Mouse (Mus musculus) layer of hippocampus, postnatal 25 days (tissue): Measurements from ENCODE around the gene Akt1. TPM values are rescaled to one million over a fixed set of nuclear protein-coding genes. Genes with fewer than 3 reads are reported as not detected.

ENCODE experiments used
- DNase-seq, 2 experiments: peaks; one replicate each; pipeline ENCODE4 v3.0.0; 2022; ENCODE audit warnings: mixed read lengths in 2 of 2, low spot score in 1 of 2; ENCODE audit errors: extremely low spot score in 1 of 2
- total RNA-seq, 2 experiments: library from RNA; stranded (reverse); gene quantifications; 2 replicates each; pipeline ENCODE4 v1.2.3; 2021

Gene Akt1
- total RNA-seq, 2 experiments from 2014 or later = 147 to 158 TPM

DNA sequence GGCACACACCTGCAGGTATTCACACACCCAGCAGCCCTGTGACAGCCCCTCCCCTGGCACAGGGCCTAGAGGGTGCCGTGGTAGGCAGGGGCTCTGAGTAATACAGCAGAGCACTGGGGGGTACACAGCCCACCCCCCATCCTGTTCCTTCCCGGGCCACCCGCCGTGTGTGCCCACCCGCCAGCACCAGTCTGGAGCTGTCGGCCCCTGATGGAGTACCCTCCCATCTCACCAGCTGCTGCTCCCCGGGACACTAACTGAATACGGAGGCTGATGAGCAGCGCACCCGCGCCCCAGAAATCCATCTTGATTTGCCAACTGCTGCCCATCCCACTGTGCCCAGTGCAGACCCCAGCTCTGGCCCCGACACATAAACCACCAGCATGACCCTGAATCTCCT, 11.0 kb downstream of the Akt1 start:
- DNase-seq = no peak

DNA sequence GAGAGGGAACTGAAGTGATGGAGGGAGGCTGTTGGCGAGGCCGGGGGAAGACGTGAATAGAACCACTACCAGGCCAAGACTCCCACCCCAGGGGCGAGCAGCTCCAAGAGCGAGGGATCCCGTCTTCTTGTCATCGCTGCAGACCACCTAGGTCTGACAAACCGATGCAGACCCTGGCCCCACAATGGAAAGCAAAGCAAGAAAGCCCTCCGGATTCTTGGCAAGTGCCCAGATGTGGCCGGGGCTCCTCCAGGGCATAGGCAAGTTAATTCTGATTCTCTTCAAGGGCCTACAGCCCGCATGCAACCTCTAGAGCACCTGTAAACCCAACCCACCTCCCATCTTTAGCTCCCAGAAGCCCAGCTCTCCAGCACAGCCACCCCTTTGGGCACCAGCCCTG, 11.4 kb downstream of the Akt1 start:
- DNase-seq = no peak

DNA sequence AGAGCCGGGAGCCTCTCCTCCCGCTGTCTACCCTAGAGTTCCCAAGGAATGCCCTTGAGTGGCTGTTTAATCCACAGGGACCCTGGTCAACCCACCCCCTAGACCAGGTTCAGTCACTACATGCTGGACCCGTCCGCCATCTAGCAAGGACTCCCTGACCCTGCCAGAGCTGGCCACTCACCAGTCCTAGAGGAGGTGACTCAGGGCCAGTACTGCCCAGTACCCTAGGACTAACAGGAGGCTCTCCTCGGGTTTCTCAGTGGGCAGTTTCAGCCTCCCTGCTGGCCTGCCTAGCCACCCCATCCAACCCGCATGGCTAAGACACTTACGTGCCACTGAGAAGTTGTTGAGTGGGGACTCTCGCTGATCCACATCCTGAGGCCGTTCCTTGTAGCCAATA, 12.8 kb downstream of the Akt1 start:
- DNase-seq = no peak

DNA sequence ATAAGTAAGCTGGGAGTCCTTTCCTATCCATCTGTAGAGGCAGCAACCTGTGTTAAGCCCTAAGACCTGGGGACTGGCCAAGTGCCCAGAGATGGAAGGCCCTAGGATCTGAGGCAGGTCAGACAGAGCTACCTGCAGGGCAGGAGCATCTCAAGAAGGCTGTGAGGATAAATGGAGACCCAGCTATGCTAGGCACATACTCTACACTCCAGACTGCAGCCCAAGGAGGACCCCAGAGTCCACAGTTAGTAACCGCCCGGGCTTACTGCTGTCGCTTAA, 13.4 kb downstream of the Akt1 start:
- no peak for DNase-seq

DNA sequence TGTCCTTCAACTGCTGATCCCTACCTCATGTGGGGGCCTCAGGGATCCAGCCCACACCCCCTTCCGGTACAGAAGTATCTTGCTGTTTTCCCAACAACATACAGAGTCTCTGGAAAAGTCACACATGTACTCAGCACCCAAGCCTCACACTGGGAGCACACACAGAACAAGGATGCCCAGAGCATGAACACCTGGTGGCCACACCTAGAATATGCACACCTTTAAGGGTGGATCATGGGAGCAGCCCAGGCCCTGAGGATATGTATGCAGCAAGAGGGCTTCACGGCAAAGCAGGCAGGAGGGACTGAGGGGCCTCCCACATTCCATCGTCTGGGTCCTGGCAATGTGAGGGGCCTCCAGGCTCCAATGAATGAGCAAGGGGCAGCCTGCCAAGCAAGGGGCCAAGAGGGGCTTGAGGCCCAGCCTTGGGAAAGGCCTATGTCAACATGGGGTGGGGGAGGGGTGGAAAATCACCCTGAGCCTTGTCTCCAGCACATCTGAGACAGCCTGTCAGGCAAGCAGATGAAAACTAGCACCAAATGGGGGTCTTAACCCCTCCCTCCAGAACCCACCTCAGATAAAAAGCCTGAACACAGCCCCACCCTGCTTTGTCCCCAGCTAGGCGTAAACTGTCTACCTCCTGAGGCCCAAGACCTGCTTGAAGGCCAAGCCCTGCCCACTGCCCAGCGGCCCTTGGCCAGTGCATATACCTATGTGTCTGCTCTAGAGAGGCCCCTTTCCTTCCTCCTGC, 13.9 kb downstream of the Akt1 start:
- DNase-seq = no peak

DNA sequence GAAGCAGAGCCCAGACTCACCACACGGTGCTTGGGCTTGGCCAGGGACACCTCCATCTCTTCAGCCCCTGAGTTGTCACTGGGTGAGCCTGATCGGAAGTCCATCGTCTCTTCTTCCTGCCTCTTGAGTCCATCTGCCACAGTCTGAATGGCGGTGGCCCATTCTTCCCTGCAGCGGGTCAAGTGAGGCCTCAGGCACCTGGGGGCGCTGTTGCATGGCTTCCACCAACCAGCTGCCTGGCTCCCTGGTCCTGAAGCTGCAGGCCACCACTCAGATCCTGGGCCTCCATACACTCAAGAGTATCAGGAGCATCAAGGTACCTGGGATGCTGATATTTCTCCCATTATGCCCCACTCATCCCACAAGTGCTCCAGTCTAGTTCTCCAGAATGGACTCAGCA, 15.6 kb downstream of the Akt1 start:
- peak; percentile 58 to 80 for DNase-seq

DNA sequence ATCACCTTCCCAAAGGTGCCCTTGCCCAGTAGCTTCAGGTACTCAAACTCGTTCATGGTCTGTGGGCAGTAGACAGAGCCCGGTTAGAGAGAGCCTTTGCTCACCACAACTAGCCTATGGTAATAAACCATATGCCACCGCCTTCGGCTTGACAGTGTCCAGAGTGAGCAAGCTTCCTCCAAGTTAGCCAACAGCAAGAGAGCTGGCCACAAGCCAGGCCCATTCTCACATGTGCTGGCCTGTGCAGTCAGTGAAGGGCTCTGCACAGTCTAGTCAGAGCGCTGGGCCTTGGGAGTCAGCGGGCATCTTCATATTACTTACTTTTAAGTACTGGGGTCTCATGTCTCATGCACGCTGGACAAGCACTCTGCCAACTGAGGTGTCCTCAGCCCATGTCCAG, 16.1 kb downstream of the Akt1 start:
- DNase-seq = no peak

DNA sequence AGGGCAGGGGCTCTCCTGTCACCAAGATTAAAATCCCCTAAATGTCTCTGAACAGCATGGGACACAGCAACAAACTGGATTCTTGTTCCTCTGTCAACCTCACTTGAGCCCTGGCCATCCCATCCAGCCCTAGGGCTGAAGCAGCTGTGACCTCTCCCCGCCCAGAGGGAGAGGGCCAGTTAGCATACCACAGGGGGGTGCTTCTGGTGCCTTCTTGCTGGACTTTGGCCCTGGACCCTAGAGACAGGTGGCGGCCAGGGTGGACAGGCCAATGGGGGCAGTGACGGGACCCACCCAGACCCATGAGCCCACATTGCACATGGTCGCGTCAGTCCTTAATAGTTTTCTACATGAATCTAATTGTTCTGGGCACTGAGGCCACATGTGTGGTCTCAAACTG, 20.6 kb downstream of the Akt1 start:
- no peak for DNase-seq

DNA sequence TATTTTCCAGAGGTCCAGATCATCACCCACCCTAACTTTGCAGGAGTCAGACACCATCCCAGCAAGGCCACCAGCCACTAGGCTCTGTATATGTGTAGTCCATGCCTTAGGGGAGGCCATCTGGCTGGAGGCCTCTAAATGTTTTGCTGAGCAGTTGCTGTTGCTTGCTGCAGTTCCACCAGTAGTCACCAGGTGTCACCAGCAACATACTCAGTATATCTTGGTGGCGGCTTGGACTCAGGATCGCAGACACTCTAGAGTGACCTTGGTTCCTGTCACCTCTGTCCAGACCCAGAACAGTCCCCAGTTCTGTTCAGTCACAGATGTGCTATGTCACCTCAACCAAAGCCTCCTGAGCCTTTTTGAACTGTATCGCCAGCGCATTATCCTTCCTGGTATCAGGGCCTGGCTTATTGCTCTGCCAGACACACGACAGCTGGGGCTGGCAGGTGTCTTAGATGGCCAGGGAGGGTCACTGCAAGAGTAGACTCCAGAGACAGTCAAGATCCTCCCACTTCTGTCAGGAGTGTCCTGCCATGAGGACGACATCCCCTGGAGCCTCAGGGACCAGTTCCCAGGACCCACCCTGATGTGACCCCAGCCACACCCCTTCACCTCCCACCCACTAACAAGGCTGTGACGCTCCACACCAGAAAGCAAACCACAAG, 21.4 kb downstream of the Akt1 start:
- peak; percentile 67 to 92 for DNase-seq

DNA sequence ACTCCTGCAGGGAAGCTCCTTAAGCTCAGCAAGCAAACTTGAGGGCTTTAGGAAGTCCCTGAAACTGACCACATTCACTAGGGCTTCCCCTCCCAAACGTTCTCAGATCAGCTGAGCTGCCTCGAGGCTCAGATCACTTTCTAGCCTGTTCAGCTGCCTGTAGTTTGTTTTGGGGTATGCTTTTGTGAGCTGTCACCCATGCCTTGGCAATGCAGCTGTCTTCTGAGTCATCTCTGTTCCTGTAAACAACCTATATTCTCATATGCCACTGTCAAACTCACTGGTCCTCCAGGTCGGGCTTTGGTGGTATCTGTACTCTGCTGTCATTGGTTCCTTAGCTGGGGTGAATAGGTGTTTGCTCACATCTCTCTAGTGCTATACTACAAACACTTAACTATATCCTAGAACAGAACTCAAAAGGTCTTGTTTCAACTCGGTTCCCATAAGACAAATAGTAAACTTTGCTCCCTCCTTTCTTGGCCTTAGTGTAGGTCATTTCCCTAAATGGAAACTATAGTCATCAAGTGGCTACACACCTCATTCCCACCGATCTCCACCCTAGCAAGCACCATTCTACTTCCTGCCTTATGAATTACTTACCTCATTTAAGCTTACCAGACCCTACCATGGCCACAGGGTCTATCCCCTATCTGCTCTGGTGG, 22.8 kb downstream of the Akt1 start:
- no peak for DNase-seq

DNA sequence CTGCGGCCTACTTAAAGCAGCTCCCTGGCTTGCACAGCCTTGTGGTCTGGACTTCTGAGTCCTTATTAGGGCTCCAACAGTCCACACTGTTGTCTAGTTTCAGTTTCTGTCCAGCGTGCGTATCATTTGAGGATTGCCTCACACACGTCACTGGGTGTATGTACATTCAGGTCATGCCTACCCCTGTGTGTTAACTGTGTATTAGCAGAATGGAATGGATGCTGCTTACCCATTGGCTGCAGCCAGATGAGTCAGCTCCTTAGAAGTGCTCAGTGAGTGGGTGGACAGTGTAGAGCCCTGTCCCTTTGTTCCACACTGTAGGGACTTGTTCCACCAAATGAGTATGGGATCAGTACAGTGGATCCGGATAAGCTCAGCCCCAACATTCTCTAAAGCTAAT, 26.6 kb downstream of the Akt1 start:
- no peak for DNase-seq

DNA sequence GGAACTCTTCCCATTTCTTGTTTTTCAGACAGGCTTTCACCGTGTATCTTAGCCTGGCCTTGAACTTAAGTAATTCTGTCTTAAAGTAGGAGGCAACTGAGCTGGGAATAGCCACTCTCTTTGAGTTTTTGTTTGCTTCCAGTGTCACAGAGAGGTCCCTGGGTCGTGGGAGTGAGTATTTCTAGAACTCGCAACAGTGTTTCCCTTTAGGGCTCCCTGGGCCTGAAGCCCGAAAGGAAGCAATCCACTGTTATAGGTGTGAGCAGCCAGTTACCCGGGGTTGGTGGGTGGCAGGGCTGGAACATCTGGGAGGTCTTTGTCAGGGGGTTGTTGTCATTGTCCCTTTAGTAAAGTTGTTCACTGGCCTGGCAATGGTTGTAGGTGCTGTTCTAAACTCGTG, 28.5 kb downstream of the Akt1 start:
- DNase-seq = no peak

DNA sequence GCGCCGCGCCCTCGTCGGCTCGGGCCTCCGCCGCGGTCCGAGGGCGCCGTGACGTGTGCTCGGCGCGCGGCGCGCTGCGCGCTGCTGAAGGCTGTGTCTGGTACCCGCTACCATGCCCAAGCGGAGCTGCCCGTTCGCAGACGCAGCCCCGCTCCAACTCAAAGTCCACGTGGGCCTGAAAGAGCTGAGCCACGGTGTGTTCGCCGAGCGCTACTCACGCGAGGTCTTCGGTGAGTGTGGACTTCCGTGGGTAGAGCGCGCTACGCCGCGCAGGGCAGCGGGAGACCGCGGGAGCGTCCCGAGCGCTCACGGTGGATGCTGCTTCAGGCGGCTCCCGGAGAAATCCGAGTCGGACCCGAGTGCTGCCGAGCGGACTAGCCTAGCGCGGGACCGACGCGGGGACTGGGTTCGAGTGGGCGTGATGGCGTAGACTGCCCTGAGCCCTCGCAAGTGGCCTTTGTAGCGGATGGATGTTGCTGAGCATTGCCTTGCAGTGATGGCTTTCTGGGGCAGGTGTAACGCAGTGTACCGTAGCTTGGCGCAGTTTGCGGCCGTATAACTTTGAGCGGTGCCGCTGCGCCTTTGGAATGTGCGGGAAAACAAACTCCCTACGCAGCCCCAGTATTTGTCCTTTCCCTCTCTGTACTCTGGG, 29.7 kb downstream of the Akt1 start:
- peak; percentile 34 to 41 for DNase-seq

DNA sequence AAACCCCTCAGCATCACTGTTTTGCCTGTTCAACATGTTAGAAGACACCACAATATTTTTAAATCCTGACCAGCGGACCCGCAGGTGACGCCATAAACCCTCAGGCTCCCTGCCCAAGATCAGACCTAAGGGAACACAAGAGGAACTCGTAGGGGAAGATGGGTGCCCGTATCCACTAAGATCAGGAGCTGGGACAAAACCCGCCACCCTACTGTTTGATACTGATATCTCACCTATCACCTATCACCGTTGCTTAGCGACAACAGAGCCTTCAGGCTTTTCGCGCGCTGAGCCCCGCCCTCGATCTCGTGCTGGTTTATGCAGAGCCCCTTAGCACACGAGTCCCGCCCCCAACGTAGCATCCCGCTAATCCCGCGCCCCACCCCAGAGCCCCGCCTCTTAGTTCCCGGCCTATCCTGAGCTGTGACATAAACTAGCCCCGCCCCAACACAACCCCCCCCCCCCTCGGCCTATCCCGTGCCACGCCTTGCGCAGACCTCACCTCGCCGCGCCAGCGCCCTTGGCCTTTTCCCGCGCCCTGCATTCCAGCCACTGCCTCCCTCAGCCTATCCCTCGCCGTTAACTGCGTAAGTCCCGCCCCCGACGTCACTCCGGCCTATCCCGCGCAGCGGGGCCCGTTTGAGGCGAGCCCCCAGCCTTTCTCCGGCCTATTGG, 30.4 kb downstream of the Akt1 start, which contains the start of gene Siva1:
TSS of gene Siva1 (plus strand) at position 500 of the 675 bp plus-strand sequence.
- peak; percentile 87 to 95 for DNase-seq

DNA sequence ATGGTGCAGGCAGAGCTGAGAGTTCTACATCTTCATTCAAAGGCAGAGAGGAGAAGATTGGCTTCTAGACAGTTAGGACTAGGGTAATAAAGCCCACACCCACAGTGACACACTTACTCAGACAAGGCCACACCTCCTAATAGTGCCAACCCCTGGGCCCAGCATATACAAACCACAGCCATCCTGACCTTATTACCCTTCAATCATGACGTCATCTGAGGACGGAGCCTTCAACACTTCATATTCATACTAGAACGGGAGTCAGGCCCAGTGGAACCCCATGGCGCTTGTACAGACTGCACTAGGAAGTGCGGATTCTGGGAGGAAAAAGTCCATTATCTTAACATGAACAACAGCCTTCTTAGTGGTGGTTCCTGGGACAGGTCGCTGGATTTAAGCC, 31.6 kb downstream of the Akt1 start:
- DNase-seq = no peak

DNA sequence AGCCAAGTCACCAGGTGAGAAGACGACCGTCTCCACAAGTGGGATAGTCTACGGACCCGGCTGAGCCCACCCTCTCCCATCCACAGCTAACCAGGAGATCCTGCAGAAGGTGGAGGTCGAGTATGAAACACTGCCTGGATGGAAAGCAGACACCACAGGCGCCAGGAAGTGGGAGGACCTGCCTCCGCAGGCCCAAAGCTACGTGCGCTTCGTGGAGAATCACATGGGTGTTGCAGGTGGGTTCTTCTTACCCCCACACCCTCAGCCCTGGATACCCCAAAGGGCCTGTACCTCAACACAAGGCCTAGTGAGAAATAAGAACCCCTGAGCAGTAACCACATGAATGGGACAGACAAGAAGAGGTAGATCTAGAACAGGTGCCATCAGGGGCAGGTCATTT, 35.2 kb downstream of the Akt1 start:
- no peak for DNase-seq

DNA sequence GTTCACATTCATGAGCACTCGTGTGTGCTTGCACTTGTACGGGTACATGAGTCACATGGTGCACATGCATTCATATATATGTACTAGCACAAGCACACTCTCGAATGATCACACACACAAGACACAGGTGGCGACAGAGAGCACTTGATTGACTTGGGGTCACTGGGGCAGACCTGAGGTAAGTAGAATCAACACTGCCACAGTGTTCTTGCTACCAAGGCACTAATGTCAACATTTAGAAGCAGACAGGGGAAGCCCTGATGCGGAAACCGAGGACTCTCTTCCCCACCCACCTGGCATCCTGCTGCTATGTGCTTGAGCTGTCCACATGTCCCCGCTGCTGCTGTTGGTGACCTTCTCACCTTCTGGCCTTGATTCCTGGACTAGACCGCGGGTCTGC, 41.0 kb downstream of the Akt1 start:
- DNase-seq = no peak

DNA sequence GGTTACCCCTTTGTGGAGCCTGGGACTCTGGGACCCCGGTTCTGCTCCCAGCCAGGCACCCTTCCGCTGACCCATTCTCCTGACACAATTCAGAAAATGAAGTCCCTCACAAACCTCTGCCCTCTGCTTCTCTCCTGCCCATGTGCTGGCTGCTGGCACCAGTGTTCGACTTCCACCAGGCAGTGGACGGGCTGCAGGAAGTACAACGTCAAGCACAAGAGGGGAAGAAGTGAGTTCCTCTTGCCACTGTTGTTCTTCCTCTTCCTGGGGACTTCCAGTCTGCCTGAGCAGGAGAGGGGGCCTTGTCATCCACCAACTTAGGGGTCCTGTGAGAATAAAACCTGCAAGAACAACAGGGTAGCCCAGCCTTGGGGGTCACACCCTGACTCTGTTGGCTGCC, 41.8 kb downstream of the Akt1 start:
- DNase-seq = no peak

DNA sequence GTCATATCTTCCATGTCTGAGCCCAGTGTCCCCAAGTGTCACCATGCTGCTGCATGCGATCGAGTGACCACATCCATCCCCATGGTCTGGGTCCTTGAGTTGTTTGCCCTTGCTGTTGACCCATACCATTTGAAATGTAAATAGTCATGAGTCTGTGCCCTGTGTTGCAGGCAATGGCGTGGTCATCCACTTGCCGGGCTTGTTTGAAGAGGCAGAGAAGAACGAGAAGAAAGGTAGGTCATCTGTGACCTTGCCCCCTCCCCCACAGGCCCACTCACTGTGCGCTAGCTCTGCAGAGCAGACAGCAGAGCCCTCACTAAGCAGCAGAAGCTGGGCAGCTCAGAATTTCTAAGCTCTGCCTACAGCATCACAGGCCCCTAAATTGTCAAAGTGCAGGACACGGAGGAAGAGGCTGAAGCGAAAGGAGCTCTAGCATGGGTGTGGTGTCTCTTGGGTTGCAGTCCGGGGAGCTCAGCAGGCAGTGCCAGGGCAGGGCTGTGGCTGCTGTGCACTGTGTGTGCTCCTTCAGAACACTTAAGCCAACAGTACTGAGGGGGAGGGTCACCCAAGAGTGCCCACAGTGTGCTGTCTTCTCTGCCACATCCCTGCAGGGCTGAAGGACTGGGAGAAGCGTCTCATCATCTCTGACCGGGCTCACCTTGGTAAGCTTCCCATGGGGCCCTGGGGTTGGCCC, 42.5 kb downstream of the Akt1 start:
- no peak for DNase-seq

DNA sequence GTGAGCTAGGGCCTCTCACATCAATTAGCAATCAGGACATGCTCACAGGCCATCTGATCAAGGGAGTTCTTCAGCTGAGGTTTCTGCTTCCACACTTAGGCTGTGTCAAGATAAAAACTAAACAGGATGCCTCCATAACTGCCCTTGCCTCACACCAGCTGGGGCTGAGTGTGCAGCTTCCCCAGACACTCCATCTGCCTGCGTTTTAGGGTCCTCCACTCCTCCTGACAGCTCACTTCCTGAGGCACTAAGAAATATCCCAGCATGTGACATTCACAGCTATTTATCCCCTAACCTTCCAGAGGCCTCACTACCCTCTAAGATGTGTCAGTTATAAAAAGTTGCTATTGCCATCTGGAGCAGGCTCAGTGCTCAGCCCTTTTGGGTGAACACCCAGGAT, 43.2 kb downstream of the Akt1 start:
- DNase-seq = no peak
